In the genomic region with DNA sequence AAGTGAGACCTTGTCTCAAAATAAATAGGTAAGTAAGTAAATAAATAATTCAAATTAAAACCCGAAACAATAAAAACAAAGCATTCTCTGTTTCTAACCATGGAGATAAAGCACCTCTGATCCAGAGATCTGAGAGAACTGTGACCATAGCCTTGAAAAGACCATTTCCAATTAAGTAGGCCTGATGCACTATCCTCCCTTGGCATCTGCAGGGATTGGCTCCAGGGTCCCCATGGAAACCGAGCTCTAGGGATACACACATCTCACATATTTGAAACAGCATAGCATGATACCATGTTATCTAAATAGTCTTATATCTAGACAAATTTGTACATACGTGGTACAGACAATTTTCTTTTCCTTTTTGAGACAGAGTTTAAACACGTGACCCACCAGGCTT, we compare ENCODE assay signal across 29 mouse cellular contexts. TPM values are rescaled to one million over a fixed set of nuclear protein-coding genes. Genes with fewer than 3 reads are reported as not detected.
"Had no signal": no experiment of that assay in that cellular context is flagged by ENCODE, and none has a peak within 500 bp of the region (broad histone marks: within the 10 kb centered on the region; RNA-seq: fewer than 3 reads in every experiment).

No protein-coding gene starts in this region.

- H3K27me3 ChIP-seq: embryonic facial prominence, embryonic 12.5 days; embryonic facial prominence, embryonic 13.5 days; embryonic facial prominence, embryonic 15.5 days; forebrain, embryonic 12.5 days; forebrain, embryonic 15.5 days had no signal

- H3K9ac ChIP-seq: embryonic facial prominence, embryonic 12.5 days; embryonic facial prominence, embryonic 13.5 days; embryonic facial prominence, embryonic 15.5 days; forebrain, embryonic 12.5 days; forebrain, embryonic 15.5 days had no signal

- ATAC-seq: forebrain, embryonic 14.5 days; forebrain, embryonic 15.5 days; forebrain, embryonic 16.5 days had no signal

- H3K9me3 ChIP-seq: embryonic facial prominence, embryonic 10.5 days; embryonic facial prominence, embryonic 12.5 days; embryonic facial prominence, embryonic 13.5 days; embryonic facial prominence, embryonic 15.5 days; forebrain, embryonic 10.5 days; forebrain, embryonic 12.5 days; forebrain, embryonic 15.5 days; heart, embryonic 10.5 days had no signal

- H3K4me2 ChIP-seq: embryonic facial prominence, embryonic 12.5 days; embryonic facial prominence, embryonic 13.5 days; embryonic facial prominence, embryonic 15.5 days; forebrain, embryonic 12.5 days; forebrain, embryonic 15.5 days; heart, embryonic 11.5 days had no signal

- DNase-seq: cerebellum, adult 8-10 months; cerebellum, adult 9-10 months; cerebellum, adult 9-11 months; cerebellum, postnatal 10 days; cerebellum, postnatal 14 days; cerebellum, postnatal 25 days; cerebellum, postnatal 36 days; embryo, embryonic 11 days; gastrocnemius, adult 2 months; gastrocnemius, postnatal 10 days; gastrocnemius, postnatal 14 days; gastrocnemius, postnatal 25 days; gastrocnemius, postnatal 36 days; heart, adult 18-20 months; heart, adult 2 months had no signal

- H3K4me1 ChIP-seq: forebrain, embryonic 15.5 days had no signal

- H3K36me3 ChIP-seq: embryonic facial prominence, embryonic 10.5 days; embryonic facial prominence, embryonic 12.5 days; embryonic facial prominence, embryonic 13.5 days; embryonic facial prominence, embryonic 15.5 days; forebrain, embryonic 10.5 days; forebrain, embryonic 12.5 days; forebrain, embryonic 15.5 days; heart, embryonic 10.5 days had no signal

- H3K27ac ChIP-seq: embryonic facial prominence, embryonic 12.5 days; embryonic facial prominence, embryonic 13.5 days; embryonic facial prominence, embryonic 15.5 days; forebrain, embryonic 10.5 days; forebrain, embryonic 12.5 days; forebrain, embryonic 15.5 days; gastrocnemius, adult 2 months; heart, adult 2 months; heart, embryonic 10.5 days had no signal

- H3K4me3 ChIP-seq: embryonic facial prominence, embryonic 10.5 days; embryonic facial prominence, embryonic 12.5 days; embryonic facial prominence, embryonic 13.5 days; embryonic facial prominence, embryonic 15.5 days; erythroblast, embryonic 14.5 days; forebrain, embryonic 10.5 days; forebrain, embryonic 12.5 days; forebrain, embryonic 15.5 days; gastrocnemius, adult 2 months; heart, adult 2 months; heart, embryonic 10.5 days had no signal

RNA-seq across cellular contexts. Expression of gene Uchl1, which starts 26.1 kb away (rescaled TPM):
- polyA plus RNA-seq: erythroblast, embryonic 14.5 days had no signal

RNA-seq across cellular contexts. Expression of gene Limch1, which starts 43.7 kb away (rescaled TPM):
- total RNA-seq: common myeloid progenitor, adult 5-6 weeks; granulocyte monocyte progenitor cell, adult 5-6 weeks had no signal
- polyA plus RNA-seq: erythroblast, embryonic 14.5 days had no signal
